Mouse (Mus musculus) stomach, postnatal 0 days (tissue): ENCODE data around the gene Arfgap2.

Experiments used
- CTCF ChIP-seq: IDR thresholded peaks from 2 replicates; pipeline ENCODE4 v1.5.1; 2016; ENCODE audit warnings: antibody characterized with exemption, low read depth, mild to moderate bottlenecking, moderate library complexity
- EP300 ChIP-seq: optimal IDR thresholded peaks from 2 replicates; pipeline ENCODE3; 2016; ENCODE audit warnings: antibody characterized with exemption

DNA sequence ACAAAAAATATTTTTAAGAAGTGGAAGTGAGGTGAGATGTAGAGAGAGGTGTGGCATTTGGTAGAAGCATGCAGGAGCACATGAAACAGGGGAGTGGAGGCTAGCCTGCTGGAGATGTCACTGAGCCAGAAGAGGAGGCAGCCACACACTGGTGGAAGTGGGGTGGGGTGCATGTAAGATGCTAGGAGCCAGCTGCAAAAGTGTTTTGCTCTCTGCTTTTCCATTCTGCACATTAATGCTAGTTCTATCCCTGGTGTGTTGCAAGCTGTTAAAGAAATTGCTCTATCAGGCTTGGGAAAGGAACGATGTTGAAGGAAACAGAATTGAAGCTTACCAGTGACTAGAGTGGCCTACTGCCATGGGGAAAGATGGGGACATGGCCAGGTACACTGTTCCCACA is 59.6 kb downstream of the Arfgap2 start:
- no peak for TF ChIP-seq CTCF
- TF ChIP-seq EP300 = no peak
